Mouse (Mus musculus): ENCODE measurements at regions not wholly inside any gene's neighbourhood (a gene's known extent, or its start where the extent isn't known, plus 50 kb on each side); places are given as distances from the start of the nearest gene placed in this dataset.

GRCm38 (mm10) chr10:98840411-98840810, 73.8 kb upstream of the Atp2b1 start:
- no peak for DNase-seq (ENCODE audit: low read depth)

GRCm38 (mm10) chr10:98840957-98841831, 73.0 kb upstream of the Atp2b1 start:
- no peak for DNase-seq (ENCODE audit: low read depth)

DNA sequence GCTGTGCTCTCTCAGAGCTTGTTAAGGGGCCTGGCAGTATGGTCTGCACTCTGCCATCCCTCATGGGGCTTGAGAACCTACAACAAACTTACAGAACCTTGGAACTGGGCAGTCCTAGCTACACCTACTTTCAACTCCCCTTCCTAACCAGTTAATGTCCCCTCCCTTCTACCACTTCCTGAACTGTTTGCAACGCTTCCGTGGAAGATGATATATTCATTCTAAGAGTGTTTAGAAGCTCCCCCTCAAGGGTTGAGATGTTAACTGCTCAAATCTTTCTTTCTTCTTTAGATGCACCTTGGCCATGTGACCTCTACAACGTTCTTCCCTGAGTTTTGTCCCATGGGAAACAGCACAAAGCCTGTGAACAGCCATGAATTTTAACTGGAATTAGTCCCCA, 72.3 kb upstream of the Atp2b1 start:
- DNase-seq (ENCODE audit: low read depth) = no peak

- no peak for DNase-seq (ENCODE audit: low read depth)
These were observed 71.5 kb upstream of the Atp2b1 start for GRCm38 (mm10) chr10:98842721-98843120.

DNA sequence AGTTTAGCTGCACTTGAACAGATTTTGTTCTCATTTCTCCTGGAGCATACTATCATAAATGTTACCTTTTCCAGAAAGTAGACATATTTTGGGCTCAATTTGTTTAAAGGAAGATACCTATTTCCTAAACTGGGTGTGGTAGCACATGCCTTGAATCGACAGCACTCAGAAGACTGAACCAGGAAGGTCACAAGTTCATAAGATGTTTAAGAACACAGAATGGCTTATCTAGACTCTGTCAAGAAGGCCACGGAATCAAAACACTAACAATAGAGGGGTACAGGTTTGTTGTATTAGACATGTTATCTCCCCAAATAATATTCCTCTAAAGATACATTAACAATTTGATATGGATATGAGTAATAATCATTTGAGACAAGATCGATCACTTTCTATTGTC, 64.4 kb upstream of the Atp2b1 start:
- no peak for DNase-seq (ENCODE audit: low read depth)

- DNase-seq (ENCODE audit: low read depth) = peak; percentile 49
These were observed 56.8 kb upstream of the Atp2b1 start for GRCm38 (mm10) chr10:98857395-98857794.

GRCm38 (mm10) chr10:98861521-98861920, 52.7 kb upstream of the Atp2b1 start:
- DNase-seq (ENCODE audit: low read depth) = no peak

- no peak for DNase-seq (ENCODE audit: low read depth)
These were observed 51.5 kb upstream of the Atp2b1 start for GRCm38 (mm10) chr10:98862712-98863111.

DNA sequence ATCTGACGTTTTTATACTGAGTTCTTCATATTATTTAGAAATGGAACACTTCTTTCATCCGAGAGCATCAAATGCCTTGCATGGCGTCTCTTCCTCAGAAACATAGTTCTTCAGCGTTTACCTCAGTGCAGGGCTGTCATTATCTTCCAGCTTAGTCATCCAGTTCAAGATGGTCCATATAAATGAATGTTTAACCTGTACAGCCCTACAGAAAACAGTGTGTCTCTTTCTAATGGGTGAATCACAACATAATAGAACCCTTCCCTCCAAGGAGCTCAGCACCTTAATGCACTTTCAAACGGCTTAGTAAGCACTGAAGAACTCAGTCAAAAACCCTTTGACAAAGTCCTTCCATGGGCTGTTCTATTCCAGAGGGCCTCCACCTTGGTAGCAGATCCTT, 49.8 kb upstream of the Atp2b1 start:
- no peak for DNase-seq (ENCODE audit: low read depth)
